Mouse (Mus musculus) forebrain, embryonic 14.5 days (tissue): ENCODE measurements around the gene Psip1. TPM values are rescaled to one million over a fixed set of nuclear protein-coding genes. Genes with fewer than 3 reads are reported as not detected.

Experiments
- polyA plus RNA-seq: library from polyadenylated mRNA; unstranded; fragments of >200 nt; fragmentation: Nextera tagmentation; extraction: Ambion mirVana; gene quantifications from 2 replicates; pipeline ENCODE4 v1.2.1, GENCODE M21; 2014

The Psip1 gene
- polyA plus RNA-seq, 1 experiment from 2014 or later = 320 TPM

Other genes with a start within 250 kb of the Psip1 start
- gene Ttc39b, start 162.2 kb downstream of the Psip1 start, polyA plus RNA-seq = 14.6 and 14.9 TPM in 2 replicates
- gene Snapc3, start 68.7 kb downstream of the Psip1 start, polyA plus RNA-seq = 90.0 and 101 TPM in 2 replicates
- 3.8 and 6.1 TPM in 2 replicates for gene Ccdc171, start 39.1 kb upstream of the Psip1 start, polyA plus RNA-seq